Mouse (Mus musculus): ENCODE measurements around the gene Mlh1.

Mlh1 gene

DNA sequence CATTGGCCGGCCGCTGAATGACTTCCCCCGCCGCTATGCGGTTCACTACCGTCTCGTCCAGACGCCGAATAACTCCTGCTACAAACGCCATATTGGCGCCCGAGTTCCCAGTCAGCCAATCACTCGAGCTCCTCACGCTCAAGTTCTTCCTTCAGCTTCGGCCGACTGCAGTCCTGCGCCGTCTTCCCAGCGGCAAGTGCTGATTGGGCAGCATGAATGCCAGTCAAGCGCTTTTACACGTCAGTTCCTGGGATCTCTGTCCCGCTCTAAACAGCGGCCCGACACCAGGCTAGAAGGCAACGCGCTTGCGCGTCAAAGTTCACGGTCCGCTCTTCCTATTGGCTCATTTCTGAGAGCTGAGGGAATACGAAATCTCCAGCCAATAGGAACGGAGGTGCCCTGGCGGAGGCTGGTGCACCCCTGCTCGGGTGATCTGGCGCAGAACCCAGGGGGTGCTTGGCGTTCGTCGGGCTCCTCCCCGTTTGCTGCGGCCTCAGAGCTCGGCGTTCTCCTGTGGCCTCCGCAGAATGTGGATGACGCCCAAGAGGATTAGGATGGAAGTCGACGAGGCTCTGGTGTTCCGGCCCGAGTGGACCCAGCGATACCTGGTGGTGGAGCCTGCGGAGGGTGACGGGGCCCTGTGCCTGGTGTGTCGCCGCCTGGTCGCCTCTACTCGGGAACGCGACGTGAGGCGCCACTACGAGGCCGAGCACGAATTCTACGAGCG is at the start of gene Mlh1, which contains the start of gene Epm2aip1:
TSS of gene Mlh1 (minus strand) at position 358 of the 727 bp plus-strand sequence.
TSS of gene Epm2aip1 (plus strand) at position 496 of the 727 bp plus-strand sequence.
- DNase-seq = peak; percentile 99 to 100

DNA sequence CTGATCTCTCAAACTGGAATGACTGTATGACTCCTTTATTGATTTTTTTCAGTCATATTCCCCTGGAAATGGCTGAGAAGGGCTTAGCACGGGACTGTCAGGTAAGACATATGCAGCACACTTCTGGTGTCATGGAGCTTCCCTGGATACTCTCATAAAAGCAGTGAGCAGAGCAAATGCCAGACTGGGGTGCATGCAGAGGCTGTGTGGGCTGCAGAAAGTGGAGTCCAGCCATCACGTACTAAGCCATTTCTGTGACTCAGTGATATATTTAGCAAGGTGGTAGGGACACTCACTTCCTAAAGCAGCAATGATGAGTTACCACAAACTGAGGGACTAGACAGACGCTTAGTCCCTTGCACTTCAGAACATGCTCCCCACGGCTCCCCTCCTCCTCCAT is 49.3 kb upstream of the Mlh1 start:
- DNase-seq = no peak

DNA sequence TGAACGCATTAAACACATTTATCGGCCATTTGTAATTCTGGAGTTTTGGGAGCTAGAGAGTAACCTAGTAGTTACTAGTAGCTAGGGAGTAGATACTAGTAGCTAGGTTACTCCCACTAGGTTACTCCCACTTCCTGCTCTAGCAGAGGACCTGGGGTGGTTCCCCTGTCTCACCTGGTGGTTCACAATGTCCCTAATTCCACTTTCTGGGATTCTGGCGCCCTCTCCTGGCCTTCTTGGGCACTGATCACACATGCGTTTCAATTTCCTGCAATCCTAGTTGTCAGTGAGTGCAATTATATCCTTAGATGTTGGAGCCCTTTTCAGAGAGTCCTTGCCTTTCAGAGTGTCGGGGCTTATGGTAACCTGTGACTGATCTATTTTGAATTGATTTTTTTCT is 42.6 kb upstream of the Mlh1 start:
- peak; percentile 24 to 52 for DNase-seq

DNA sequence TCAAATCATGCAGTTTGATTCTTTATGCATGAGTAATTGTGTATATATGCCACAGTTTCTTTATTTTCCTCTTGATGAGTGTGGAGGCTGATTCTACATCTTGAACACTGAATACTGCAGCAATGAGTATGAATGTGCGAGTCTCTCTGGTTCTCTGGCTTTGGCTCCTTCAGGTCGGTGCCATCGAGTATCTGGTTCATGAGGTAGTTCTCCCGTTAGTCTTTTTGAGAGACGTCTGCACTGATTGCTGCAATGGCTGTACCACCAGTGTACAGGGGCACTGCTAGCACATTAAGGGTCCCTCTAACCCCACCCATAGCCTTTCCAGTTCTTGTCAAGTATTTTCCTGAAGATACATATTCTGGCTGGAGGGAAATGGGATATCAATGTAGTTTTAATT is 42.2 kb upstream of the Mlh1 start:
- DNase-seq = no peak

DNA sequence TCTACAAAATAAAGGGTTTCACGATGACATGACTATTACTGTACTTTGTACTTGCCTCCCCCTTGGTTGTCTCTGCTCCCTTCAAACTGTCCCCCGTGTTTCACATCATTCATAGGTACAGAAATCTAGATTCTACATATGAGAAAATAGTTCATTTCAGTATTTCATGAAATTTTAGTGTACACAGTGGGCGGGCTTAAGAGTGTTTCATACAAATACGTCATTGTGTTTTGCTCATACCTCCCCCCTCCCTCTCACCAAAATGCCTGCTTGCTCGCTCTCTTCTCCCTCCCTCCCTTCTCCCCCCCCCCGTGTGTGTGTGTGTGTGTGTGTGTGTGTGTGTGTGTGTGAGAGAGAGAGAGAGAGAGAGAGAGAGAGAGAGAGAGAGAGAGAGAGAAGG is 41.7 kb upstream of the Mlh1 start:
- no peak for DNase-seq

DNA sequence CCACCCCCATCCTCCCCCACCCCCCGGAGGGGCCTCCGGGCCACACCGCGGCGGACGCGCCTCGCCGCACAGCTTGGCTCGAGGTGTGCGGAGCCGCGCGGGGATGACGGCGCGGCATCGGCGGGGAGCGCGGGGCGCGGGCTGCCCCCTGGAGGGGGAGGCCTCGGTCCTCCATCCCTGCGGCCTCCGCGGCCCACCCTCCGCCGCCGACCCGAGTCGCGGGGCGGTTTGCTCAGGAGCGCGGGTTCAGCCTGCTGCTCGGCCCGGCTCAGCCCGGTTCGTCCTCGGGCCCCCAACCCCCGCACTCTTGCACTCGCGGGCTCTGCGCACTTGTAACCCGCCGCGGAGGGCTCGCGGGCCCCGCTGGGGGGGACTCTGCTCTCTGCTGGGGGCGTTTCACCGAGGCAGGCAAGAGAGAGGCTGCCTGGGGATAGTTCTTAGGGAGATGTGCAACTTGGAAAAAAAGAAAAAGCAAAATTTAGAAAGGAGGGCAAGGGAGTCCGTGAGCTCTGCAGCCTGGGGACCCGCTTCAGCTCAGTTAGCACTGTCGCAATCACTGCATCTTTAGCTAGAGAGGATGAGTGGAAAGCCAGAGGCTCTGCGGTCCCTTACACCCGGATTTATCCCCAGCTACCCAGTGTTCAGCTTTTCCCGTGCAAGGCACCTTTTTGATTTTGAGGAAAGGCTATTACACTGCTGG is 41.0 kb upstream of the Mlh1 start:
- peak in 1 of 2 experiments; percentile 21 for DNase-seq

DNA sequence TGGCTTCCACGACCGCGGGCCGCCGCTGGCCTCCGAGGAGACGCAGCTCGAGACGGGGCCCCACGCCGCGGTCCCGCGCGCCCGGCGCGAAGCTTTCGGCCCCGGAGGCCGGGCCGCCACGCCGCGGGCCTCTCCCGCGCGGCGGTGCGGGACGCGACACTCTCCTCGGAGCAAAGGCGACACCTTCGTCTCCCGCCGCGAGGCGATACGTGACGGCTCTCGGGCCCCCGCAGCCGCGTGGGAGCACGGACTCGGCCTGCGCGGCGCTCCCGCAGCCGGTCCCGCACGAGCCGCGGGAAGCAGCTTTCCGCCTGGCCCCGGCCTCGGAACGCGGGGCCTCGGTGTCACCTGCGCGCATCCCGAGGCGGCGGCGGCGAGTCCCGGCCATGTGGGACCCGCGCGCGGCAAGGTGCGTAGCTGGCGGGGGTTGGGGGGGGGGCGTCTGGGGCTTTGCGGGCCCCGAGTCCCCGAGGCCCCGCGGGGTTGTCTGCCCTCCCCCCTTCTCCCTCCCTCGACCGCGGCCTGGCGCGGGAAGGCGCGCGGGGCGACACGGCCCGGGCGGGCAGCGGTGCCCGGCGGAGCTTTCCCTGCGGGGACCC is 40.4 kb upstream of the Mlh1 start:
- peak in 1 of 2 experiments; percentile 23 for DNase-seq

DNA sequence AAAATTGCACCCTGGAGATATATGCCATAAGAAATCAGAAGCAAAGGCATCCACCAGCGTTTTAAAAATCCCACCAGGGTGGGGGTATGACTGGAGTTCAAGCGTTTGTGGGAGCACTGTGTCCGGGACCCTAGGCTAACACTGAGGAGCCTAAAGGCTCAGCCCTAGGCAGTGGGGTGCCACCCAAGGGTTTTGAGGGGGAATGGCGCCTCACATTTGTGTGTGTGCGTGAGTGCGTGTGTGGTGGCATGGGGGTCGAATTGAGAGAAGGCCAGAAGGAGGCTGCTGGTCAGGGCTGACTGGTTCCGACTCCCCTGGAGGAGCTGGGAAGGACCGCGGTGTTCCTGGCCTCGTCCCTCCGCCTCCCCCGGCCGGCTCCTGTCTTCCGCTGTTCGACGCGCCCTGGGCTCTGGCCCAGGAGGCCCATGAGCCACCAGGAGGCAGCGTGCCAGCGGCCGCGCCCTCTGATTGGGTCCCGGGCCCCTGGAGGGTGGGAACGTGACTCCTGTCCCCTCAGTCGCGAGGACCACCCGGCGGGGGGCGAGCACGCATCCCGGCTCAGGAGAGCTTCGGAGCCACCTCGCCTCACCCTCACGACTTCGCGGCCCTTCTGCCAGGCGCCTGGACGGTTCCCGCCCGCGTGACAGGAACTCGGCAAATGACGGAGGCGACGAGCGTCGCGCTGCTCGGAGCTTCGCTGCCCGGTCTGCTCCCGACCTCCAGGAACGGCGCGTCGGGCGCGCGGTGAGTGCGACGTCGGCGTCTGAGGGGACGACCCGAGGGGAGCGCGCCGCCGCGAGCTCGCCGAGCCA is 39.6 kb upstream of the Mlh1 start, which contains the start of gene Trank1:
TSS of gene Trank1 (plus strand) at position 709 of the 812 bp plus-strand sequence.
- DNase-seq = peak; percentile 8 to 37

DNA sequence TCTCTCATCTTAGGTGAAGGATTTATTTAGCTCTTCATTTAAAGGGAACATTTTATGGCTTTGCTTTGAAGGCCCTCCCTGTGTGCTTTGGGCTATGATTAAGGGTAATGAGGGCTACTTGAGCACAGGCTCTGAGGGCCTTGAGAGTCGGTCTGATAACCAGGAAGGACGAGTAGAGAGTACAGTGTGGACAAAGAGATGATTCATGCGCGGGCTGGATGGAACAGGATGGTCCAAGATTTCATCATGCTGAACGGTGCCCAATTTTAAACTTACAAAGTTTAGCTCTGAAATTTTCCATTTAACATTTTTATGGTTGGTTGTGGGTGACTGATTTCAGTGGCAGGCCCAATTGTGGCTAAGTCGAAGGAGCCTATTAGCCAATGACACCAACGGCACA is 34.6 kb upstream of the Mlh1 start:
- DNase-seq = no peak

DNA sequence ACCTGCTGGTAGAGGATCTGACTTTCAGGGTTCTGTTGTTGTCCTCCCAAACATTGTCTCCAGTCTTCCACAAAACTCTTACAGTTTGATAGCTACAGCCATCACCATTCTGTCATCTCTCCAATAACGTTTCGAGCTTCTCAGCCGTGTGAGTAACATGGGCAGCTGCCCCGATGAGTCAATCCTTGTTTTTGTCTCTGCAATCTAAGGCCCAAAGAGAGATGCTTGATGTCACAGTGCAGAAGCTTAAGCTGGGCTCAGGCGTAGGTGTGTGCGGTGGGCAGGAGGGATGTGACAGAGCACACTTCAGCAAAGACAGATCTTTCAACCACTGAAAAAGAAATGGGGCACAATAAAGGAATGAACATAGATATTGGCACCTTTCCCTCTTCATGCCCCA is 32.4 kb upstream of the Mlh1 start:
- DNase-seq = no peak

DNA sequence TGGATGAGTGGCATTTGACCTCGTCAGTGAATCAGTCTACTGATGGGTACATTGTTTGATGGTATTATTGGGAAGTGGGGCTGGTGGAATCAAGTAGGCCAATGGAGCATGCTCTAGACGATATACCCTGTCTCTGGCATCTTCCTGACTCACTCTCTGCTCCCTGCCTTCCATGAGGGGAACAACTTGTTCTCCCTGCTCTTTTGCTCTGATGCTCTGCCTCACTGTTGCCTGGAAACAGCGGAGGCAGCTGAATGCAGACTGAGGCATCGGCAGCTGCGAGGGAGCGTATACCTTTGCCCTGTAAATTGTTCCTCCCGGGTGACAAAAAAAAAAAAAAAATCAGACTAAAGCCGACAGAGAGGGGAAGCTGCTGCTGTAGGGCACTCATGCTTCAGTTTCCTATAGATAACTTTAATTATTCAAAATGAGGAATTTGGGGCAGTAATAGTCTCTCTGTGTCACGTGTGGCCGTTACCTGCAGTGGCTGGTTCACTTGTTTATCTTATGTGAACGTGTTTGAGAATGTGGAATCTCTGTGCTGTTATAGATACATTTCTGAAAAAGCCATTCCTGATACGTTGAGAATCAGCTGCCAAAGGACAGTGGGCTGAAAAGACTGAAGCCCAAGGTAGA is 30.7 kb upstream of the Mlh1 start:
- no peak for DNase-seq

DNA sequence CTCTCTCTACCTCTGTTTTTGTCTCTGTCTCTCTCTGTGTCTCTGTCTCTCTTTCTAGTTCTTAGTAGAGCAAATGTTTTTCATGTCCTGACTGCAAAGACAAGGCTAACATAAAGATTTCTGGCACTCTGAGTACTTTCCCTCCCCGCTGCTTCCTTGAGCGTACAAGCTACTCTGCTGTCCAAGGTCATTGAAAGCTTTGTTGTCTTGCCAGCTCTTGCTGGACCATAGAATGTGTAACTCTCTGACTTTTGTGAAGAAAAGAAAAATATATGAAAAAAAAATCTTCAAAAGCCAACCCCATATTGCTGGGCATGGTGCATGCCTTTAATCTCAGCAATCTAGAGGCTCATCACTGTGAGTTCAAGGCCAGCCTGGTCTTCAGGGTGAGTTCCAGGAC is 27.0 kb upstream of the Mlh1 start:
- no peak for DNase-seq

DNA sequence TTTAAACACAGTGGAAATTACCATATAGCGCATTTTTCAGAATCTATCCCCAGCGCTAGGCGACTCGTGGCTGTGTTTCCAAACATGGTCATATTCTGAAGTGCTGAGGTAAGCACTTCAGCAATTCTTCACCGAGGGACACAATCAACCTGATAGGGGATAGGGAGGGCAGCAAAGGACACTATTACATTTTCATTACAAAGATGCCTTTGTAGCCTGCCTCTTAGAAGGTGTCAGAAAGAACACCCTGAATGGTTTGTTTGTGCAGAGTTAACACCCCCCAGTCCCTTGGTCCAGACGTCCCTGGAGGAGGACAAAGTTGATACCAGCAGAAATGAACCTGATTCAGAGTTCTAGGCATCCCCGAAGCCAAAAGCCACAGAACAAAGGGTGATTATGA is 24.8 kb upstream of the Mlh1 start:
- no peak for DNase-seq

DNA sequence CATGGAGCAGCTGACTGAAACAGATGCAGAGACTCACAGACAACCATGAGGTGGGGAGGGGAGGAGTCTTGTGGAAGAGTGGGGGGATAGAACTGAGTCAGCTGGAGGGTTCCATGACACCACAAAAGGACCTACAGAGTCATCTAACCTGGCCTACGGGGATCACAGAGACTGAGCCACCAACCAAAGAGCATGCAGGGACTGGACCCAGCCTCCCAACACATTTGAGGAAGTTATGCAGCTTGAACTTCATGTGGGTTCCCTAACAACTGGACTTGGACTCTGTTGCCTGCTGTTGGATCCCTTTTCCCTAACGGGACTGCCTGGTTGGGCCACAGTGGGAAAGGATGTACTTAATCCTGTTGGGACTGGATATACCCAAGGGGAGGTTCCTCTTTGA is 23.7 kb upstream of the Mlh1 start:
- no peak for DNase-seq

DNA sequence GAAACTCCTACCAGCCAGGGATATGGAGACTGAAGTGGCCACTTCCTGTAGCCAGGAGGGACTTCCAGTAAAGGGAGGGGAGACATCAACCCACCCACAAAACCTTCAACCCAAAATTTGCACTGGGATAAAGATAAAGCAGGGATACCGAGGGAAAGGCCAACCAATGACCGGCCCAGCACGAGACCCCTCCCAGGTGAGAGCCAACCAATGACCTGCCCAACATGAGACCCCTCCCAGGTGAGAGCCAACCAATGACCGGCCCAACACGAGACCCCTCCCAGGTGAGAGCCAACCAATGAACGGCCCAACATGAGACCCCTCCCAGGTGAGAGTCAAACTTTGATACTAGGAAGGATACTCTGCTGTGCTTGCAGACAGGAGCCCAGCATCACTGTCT is 23.3 kb upstream of the Mlh1 start:
- no peak for DNase-seq

DNA sequence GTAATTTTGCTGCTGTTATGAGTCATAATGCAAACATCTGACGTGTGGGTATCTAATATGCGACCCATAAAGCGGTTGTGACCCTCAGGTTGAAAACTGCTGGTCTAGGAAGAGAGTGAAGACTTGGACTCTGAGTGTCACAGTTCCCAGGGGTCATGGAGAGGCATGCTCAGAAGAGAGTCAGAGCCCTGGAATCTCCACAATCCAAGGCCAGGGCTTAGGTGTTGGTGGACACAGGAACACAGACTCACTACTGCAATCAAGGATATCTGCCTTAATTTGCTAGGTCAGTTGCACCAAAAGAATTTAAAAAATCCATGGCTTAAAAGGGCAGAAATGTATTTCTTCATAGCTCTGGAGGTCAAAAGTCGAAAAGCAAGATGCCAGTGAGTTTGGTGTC is 21.6 kb upstream of the Mlh1 start:
- DNase-seq = no peak

DNA sequence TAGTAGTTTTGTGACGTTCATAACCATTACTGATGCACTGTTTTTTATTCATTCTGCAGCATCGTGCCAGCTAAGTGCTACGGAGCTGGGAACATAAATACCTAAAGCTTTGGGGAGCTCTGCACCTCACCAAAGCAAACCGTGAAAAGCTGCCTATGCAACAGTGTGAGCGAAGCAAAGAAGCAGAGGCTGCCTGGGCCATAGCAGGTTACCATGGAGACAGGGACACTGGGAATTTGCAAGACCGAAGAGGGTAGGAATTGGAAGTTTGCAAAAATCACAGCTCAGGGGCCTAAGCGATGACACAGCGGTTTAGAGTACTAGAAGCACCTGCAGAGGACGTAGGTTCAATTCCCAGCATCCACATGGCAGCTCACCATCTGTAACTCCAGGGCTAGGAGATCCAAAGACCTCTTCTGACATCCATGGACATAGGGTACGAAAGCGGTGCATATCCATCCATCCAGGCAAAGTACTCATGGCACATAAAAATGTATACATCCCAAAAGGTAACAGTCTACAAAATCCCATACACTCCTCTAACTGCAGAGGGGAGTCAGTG is 19.0 kb upstream of the Mlh1 start:
- DNase-seq = no peak

DNA sequence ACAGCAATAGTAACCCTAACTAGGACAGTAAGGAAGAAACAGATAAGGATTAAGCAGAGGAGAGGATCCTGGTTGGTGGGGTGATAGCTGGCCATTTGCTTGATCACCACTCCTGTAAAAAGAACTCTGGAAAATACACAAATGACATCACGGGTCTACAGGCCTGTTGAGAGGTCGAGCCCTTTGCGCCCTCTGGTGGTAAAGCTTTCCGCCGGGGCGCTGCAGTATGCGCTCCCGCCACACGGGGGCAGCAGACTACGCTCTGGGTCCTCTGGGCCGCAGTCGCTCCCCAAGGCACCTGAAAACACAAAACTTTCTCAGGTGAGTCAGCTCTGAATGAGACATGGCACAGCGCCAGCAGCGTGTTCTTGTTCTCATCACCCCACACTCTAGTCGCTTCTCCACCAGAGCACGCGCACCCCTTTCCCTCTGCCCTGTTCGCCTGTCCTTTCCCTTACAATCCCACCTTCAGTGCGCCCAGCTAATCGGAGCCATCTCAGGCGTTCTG is 18.3 kb upstream of the Mlh1 start:
- DNase-seq = peak; percentile 89 to 94

DNA sequence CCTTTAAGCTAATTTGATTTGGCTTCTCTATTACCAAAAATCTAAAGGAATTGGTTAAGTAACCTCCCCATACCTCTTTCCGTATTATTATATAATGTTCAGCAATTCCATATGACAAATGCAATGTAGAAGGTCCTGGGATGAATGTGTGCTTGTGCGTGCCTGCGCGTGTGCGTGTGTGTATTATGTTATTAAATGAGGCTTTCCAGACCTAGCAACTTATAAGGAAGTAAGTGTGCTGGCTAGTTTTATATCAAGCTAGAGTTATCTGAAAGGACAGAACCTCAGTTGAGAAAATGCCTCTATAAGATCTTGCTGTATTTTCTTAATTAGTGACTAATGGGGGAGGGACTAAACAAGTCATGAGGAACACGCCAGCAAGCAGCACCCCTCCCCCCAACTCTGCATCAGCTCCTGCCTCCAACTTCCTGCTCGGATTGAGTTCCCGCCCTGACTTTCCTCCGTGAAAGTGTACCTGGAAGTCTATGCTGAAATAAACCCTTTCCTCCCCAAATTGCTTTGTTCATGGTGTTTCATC is 17.8 kb upstream of the Mlh1 start:
- peak; percentile 43 to 53 for DNase-seq

DNA sequence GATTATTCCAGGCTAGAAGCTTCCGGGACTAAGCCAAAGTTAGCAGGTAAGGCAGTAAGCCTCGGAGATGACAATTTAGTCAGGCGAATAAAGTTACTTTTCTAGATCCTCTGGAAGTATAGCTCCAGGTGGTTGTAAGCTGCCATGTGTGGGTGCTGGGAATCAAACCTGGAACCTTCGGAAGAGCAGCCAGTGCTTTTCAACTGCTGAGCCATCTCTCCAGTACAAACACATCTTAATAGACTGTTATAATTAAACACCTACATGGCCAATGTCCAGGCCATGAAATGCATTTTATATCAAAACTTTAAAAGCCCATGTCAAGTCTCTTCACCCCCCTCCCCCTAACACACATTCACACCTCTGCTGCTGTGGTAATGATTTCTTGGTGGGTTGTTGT is 16.4 kb upstream of the Mlh1 start:
- DNase-seq = no peak

DNA sequence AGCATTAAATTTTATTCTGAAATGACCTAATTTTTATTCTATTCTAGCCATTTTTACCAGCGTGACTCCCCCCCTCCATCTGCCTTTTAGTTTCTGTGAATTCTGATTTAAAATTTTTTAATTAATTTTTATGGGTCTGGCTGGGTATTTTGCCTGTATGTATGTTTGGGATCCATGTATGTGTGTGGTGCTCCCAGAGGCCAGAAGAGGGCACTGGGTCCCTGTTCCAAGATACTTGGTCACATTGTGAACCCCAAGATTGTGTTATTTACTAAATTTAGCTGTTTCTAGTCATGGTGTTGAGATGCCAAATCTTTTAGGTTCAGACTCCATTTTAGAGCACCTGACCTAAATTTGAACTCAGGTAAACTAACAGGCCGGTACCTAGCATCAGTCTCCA is 14.9 kb upstream of the Mlh1 start:
- DNase-seq = no peak

DNA sequence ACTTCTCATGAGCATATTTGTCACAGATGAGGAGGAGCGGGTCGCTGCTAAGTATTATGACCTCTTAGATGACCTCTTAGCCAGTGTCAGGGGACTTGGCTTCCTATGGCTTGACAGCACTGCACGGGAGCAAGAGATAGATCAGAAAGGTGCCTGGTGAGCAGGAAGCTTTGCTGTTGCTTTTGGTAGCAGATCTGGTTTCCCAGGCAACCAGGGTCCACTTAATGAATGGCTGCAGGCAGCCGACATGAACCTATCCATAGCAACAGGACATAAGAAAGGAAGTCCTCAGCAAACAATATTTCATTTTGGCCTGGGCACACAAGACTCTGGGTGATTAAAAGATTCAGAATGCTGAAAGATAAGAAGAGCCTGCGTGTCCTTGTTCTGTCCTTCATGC is 14.1 kb upstream of the Mlh1 start:
- no peak for DNase-seq

All from lung, postnatal 4 days (tissue).